Mouse (Mus musculus) cortical plate, adult 2 months (tissue): ENCODE measurements around the gene Uqcrq. TPM values are rescaled to one million over a fixed set of nuclear protein-coding genes. Genes with fewer than 3 reads are reported as not detected.

ENCODE experiments used
- H3K27ac ChIP-seq: fragments of 200-500 bp; 2 replicates; pipeline ENCODE4 v1.5.1; 2012; ENCODE audit warnings: low read length, control low read depth, inconsistent platforms; ENCODE audit not compliant: insufficient read depth
- H3K4me1 ChIP-seq: fragments of 200-500 bp; 2 replicates; pipeline ENCODE4 v1.6.1; 2011; ENCODE audit warnings: low read length; ENCODE audit not compliant: control insufficient read depth, insufficient read depth
- H3K4me3 ChIP-seq: fragments of 200-500 bp; 2 replicates; pipeline ENCODE4 v1.5.1; 2011; ENCODE audit warnings: mild to moderate bottlenecking, low read length, control low read depth; ENCODE audit not compliant: insufficient read depth
- CTCF ChIP-seq: fragments of 200-500 bp; IDR thresholded peaks from 2 replicates; pipeline ENCODE4 v1.5.1; 2011; ENCODE audit warnings: mild to moderate bottlenecking, control low read depth, low read length; ENCODE audit not compliant: insufficient read depth; ENCODE audit errors: extremely low read depth
- POLR2A ChIP-seq: fragments of 200-500 bp; IDR thresholded peaks from 2 replicates; pipeline ENCODE4 v1.6.1; 2011; ENCODE audit warnings: mild to moderate bottlenecking, low read length, control low read depth; ENCODE audit not compliant: insufficient read depth; ENCODE audit errors: extremely low read depth
- polyA plus RNA-seq: library from polyadenylated mRNA; depleted of rRNA; stranded (reverse); fragments of >200 nt; gene quantifications from 2 replicates; pipeline ENCODE4 v1.2.3, GENCODE M21; 2012; rRNA removed

Gene Uqcrq
- polyA plus RNA-seq = 413 and 414 TPM in 2 replicates

- Histone ChIP-seq H3K4me3 (peak within 1 kb of the TSS; percentile 74), H3K4me1 (peaks cover 5% of the 10 kb centered on the region), H3K27ac (peak within 1 kb of the TSS; percentile 86)
- no peak for TF ChIP-seq CTCF
- TF ChIP-seq POLR2A = peak; percentile 84
Measured at GRCm38 (mm10) chr11:53430670-53431346, at the start of gene Uqcrq, which contains the start of gene Gdf9. Uqcrq (minus strand) TSS chr11:53430831. Gdf9 (plus strand) TSS chr11:53431023.

- TF ChIP-seq POLR2A = peak; percentile 90
- TF ChIP-seq CTCF = no peak
- Histone ChIP-seq H3K27ac (peak within 1 kb of the TSS; percentile 93), H3K4me1 (peaks cover 2% of the 10 kb centered on the region), H3K4me3 (peak within 1 kb of the TSS; percentile 59)
Measured at GRCm38 (mm10) chr11:53479783-53480301, 49.2 kb upstream of the Uqcrq start, which contains the start of the genes Gm9945 and Sowaha. Gm9945 (plus strand) TSS chr11:53480166. Sowaha (minus strand) TSS chr11:53480274.

GRCm38 (mm10) chr11:53479171-53479782, 48.6 kb upstream of the Uqcrq start:
- TF ChIP-seq POLR2A (no peak), CTCF (no peak)
- Histone ChIP-seq H3K27ac (peak overlapping the region; percentile 93), H3K4me1 (peaks cover 2% of the 10 kb centered on the region), H3K4me3 (peak overlapping the region; percentile 59)

GRCm38 (mm10) chr11:53478383-53479170, 47.9 kb upstream of the Uqcrq start:
- peak overlapping the region; percentile 59 for H3K4me3 ChIP-seq
- H3K27ac ChIP-seq = peak overlapping the region; percentile 93
- TF ChIP-seq POLR2A (peak; percentile 56; the same call in 1 of the 2 replicates), CTCF (no peak)
- peaks cover 2% of the 10 kb centered on the region for H3K4me1 ChIP-seq

- peaks cover 2% of the 10 kb centered on the region for H3K4me1 ChIP-seq
- no peak overlapping the region for H3K27ac ChIP-seq
- TF ChIP-seq POLR2A (no peak), CTCF (no peak)
- H3K4me3 ChIP-seq = peak overlapping the region; percentile 59
Measured at GRCm38 (mm10) chr11:53477833-53478232, 47.2 kb upstream of the Uqcrq start.

- H3K27ac ChIP-seq = 0 out of 2 replicates have a peak overlapping the region, but pooled peaks have one; percentile 65
- TF ChIP-seq POLR2A (no peak), CTCF (no peak)
- H3K4me1 ChIP-seq = peaks cover 4% of the 10 kb centered on the region
- peak overlapping the region; percentile 2; the same call in 1 of the 2 replicates for H3K4me3 ChIP-seq
Measured at GRCm38 (mm10) chr11:53475620-53476019, 45.0 kb upstream of the Uqcrq start.

- peaks cover 7% of the 10 kb centered on the region for H3K4me1 ChIP-seq
- no peak for TF ChIP-seq POLR2A
- TF ChIP-seq CTCF = 0 out of 2 replicates have a peak, but pooled peaks have one; percentile 18
- no peak overlapping the region for H3K27ac ChIP-seq
- no peak overlapping the region for H3K4me3 ChIP-seq
Measured at GRCm38 (mm10) chr11:53472709-53473108, 42.1 kb upstream of the Uqcrq start.

- peak within 1 kb of the TSS; percentile 3; the same call in 1 of the 2 replicates for H3K4me3 ChIP-seq
- TF ChIP-seq POLR2A = peak; percentile 70; the same call in 1 of the 2 replicates
- TF ChIP-seq CTCF = peak; percentile 91
- peaks cover 8% of the 10 kb centered on the region for H3K4me1 ChIP-seq
- peak within 1 kb of the TSS; percentile 92 for H3K27ac ChIP-seq
Measured at GRCm38 (mm10) chr11:53469968-53470695, 39.5 kb upstream of the Uqcrq start, which contains the start of gene Gm9837. Gm9837 (minus strand) TSS chr11:53470479.

- Histone ChIP-seq H3K4me1 (peaks cover 8% of the 10 kb centered on the region), H3K27ac (peak overlapping the region; percentile 88), H3K4me3 (0 out of 2 replicates have a peak overlapping the region, but pooled peaks have one; percentile 3)
- no peak for TF ChIP-seq POLR2A
- no peak for TF ChIP-seq CTCF
Measured at GRCm38 (mm10) chr11:53469294-53469967, 38.8 kb upstream of the Uqcrq start.
